Mouse (Mus musculus) midbrain, embryonic 16.5 days (tissue): ENCODE measurements at regions not wholly inside any gene's neighbourhood (a gene's known extent, or its start where the extent isn't known, plus 50 kb on each side); places are given as distances from the start of the nearest gene placed in this dataset.

Experiments used
- ATAC-seq: fragments of 200-750 bp; cut with Nextera tagmentation; 2 replicates; pipeline ENCODE4 v1.8.0; 2017; ENCODE audit warnings: moderate TSS enrichment
- H3K27ac ChIP-seq: fragments of 300-500 bp; sonication (generic); 2 replicates; pipeline ENCODE4 v1.5.1; 2014; ENCODE audit warnings: mild to moderate bottlenecking, low read length, mixed read lengths
- H3K27me3 ChIP-seq: fragments of 300-500 bp; sonication (generic); 2 replicates; pipeline ENCODE4 v1.6.1; 2014; ENCODE audit warnings: low read depth, low read length, mixed read lengths; ENCODE audit not compliant: control insufficient read depth, insufficient read depth
- H3K36me3 ChIP-seq: fragments of 300-500 bp; sonication (generic); 2 replicates; pipeline ENCODE4 v1.6.1; 2014; ENCODE audit warnings: mild to moderate bottlenecking, low read length, moderate library complexity, mixed read lengths; ENCODE audit not compliant: control insufficient read depth, insufficient read depth
- H3K4me1 ChIP-seq: fragments of 300-500 bp; sonication (generic); 2 replicates; pipeline ENCODE4 v1.6.1; 2014; ENCODE audit warnings: mild to moderate bottlenecking, low read length, mixed read lengths; ENCODE audit not compliant: control insufficient read depth, insufficient read depth
- H3K4me2 ChIP-seq: fragments of 300-500 bp; sonication (generic); 2 replicates; pipeline ENCODE4 v1.6.1; 2014; ENCODE audit warnings: mild to moderate bottlenecking, low read length, mixed read lengths
- H3K4me3 ChIP-seq: fragments of 300-500 bp; sonication (generic); 2 replicates; pipeline ENCODE4 v1.5.1; 2014; ENCODE audit warnings: low read depth, mild to moderate bottlenecking, low read length, moderate library complexity, mixed read lengths
- H3K9ac ChIP-seq: fragments of 300-500 bp; sonication (generic); 2 replicates; pipeline ENCODE4 v1.6.1; 2014; ENCODE audit warnings: low read depth, low read length, mixed read lengths
- H3K9me3 ChIP-seq: fragments of 300-500 bp; sonication (generic); replicated peaks from 2 replicates; pipeline ENCODE4 v1.6.1; 2014; ENCODE audit warnings: mild to moderate bottlenecking, low read length, mixed read lengths; ENCODE audit not compliant: control insufficient read depth, poor library complexity, severe bottlenecking
- WGBS: fragments of 180-500 bp; shearing (Covaris S2); extraction: QIAGEN DNeasy Blood & Tissue Kit; methylation state at CpG from one replicate; pipeline ENCODE4 v1.1.7; 2014; 5-methylcytosine and 5-hydroxymethylcytosine counted together

- Histone ChIP-seq H3K9ac (no peak overlapping the region), H3K4me3 (no peak overlapping the region), H3K9me3 (no peaks in the 10 kb centered on the region), H3K27ac (no peak overlapping the region), H3K27me3 (no peaks in the 10 kb centered on the region), H3K36me3 (no peaks in the 10 kb centered on the region), H3K4me2 (no peak overlapping the region), H3K4me1 (no peaks in the 10 kb centered on the region)
- no peak for ATAC-seq
- WGBS = 91% methylated on average over 6 of the region's 6 CpGs
Measured at GRCm38 (mm10) chr12:30510861-30511260, 73.4 kb upstream of the Tmem18 start.

GRCm38 (mm10) chr12:30483370-30483769 lies 100.9 kb upstream of the Tmem18 start:
- Histone ChIP-seq H3K27ac (no peak overlapping the region), H3K4me2 (no peak overlapping the region), H3K4me3 (no peak overlapping the region), H3K9me3 (no peaks in the 10 kb centered on the region), H3K9ac (no peak overlapping the region), H3K4me1 (no peaks in the 10 kb centered on the region), H3K27me3 (no peaks in the 10 kb centered on the region), H3K36me3 (no peaks in the 10 kb centered on the region)
- WGBS = 47% methylated on average over 5 of the region's 5 CpGs
- ATAC-seq = no peak

GRCm38 (mm10) chr12:30473473-30473815 lies 100.3 kb upstream of the Sntg2 start:
- H3K27me3 ChIP-seq = no peaks in the 10 kb centered on the region
- no peak overlapping the region for H3K9ac ChIP-seq
- H3K4me1 ChIP-seq = peaks cover 4% of the 10 kb centered on the region
- peak; percentile 49 for ATAC-seq
- H3K4me2 ChIP-seq = no peak overlapping the region
- H3K36me3 ChIP-seq = no peaks in the 10 kb centered on the region
- H3K4me3 ChIP-seq = no peak overlapping the region
- H3K27ac ChIP-seq = peak overlapping the region; percentile 39; the same call in 1 of the 2 replicates
- WGBS = 44% methylated on average over 4 of the region's 4 CpGs
- H3K9me3 ChIP-seq = no peaks in the 10 kb centered on the region

DNA sequence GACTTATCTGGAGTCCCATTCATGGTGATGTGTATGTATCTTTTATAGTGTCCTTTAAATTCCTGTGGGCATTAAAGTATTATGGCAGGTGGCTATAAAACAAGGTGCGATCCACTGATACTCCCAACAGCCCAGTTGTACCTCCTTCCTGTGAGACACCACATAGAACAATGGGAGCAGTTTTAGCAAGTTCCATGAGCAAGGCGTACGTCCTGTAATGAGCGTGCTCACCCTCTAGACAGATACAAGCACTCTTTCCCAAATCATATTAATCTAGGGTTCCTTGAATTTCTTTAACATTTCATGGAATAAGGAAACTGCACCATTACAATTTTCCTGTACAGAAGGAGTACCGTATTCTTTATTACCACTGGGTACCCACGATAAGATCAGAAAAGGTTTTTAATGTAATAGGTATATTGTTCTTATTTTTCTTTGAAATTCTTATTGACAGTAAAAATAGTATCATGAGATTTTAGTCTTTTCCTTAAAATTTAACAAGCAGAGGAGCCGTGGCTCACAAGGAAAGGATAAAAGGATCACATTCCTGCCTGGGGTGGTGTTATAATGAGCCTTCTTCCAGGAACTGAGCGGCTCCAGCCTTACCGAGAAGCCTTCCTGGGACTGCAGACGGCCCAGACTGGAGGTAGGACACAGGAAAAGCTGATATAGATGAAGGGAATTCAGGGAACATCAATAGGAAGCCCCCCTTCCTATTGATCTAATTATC lies 99.7 kb upstream of the Sntg2 start:
- Histone ChIP-seq H3K9me3 (no peaks in the 10 kb centered on the region), H3K4me1 (peaks cover 4% of the 10 kb centered on the region), H3K36me3 (no peaks in the 10 kb centered on the region), H3K27ac (peak overlapping the region; percentile 39; the same call in 1 of the 2 replicates), H3K4me2 (no peak overlapping the region), H3K27me3 (no peaks in the 10 kb centered on the region), H3K9ac (no peak overlapping the region), H3K4me3 (no peak overlapping the region)
- ATAC-seq = peak; percentile 86
- WGBS = 59% methylated on average over 10 of the region's 10 CpGs

GRCm38 (mm10) chr12:30467186-30467585 lies 94.0 kb upstream of the Sntg2 start:
- H3K4me3 ChIP-seq = no peak overlapping the region
- WGBS = 51% methylated on average over 7 of the region's 7 CpGs

GRCm38 (mm10) chr12:30450614-30451013 lies 77.4 kb upstream of the Sntg2 start:
- Histone ChIP-seq H3K4me2 (no peak overlapping the region), H3K27ac (no peak overlapping the region), H3K9me3 (no peaks in the 10 kb centered on the region), H3K36me3 (no peaks in the 10 kb centered on the region), H3K27me3 (no peaks in the 10 kb centered on the region), H3K9ac (no peak overlapping the region), H3K4me3 (no peak overlapping the region), H3K4me1 (no peaks in the 10 kb centered on the region)
- no peak for ATAC-seq

More at GRCm38 (mm10) chr12:30467186-30467585, 94.0 kb upstream of the Sntg2 start:
- Histone ChIP-seq H3K36me3 (no peaks in the 10 kb centered on the region), H3K27me3 (no peaks in the 10 kb centered on the region), H3K4me1 (peaks cover 8% of the 10 kb centered on the region; the same call in 1 of the 2 replicates), H3K27ac (no peak overlapping the region), H3K9me3 (no peaks in the 10 kb centered on the region), H3K4me2 (no peak overlapping the region), H3K9ac (no peak overlapping the region)
- no peak for ATAC-seq

- Histone ChIP-seq H3K27ac (no peak overlapping the region), H3K4me1 (no peaks in the 10 kb centered on the region), H3K4me2 (no peak overlapping the region), H3K27me3 (no peaks in the 10 kb centered on the region), H3K4me3 (no peak overlapping the region), H3K9me3 (no peaks in the 10 kb centered on the region), H3K36me3 (no peaks in the 10 kb centered on the region), H3K9ac (no peak overlapping the region)
- ATAC-seq = no peak
- WGBS = 71% methylated on average over 8 of the region's 8 CpGs
Measured at GRCm38 (mm10) chr12:30434892-30435291, 61.7 kb upstream of the Sntg2 start.

DNA sequence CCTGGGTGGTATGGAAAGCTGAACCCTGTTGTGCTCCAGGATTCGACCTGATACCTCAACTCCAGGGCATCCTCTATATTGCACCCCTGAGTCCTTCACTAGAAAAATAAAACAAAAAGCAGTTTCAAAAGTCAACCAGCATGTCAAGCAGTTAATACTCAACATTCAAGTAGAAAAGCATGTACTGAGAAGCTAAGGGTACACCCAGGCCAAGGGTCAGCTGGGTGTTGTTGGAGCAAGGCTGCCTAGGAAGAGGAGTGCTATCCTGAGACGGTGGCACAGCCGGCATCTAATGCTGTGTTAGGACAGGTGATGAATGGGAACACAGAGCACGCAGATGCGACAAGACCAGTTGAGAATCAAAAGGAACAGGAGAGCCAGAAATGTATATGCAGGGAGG lies 59.7 kb upstream of the Sntg2 start:
- Histone ChIP-seq H3K4me3 (no peak overlapping the region), H3K27me3 (no peaks in the 10 kb centered on the region), H3K9me3 (no peaks in the 10 kb centered on the region), H3K27ac (no peak overlapping the region), H3K4me2 (no peak overlapping the region), H3K4me1 (no peaks in the 10 kb centered on the region), H3K9ac (no peak overlapping the region), H3K36me3 (no peaks in the 10 kb centered on the region)
- no peak for ATAC-seq
- WGBS = 86% methylated on average over 5 of the region's 5 CpGs

DNA sequence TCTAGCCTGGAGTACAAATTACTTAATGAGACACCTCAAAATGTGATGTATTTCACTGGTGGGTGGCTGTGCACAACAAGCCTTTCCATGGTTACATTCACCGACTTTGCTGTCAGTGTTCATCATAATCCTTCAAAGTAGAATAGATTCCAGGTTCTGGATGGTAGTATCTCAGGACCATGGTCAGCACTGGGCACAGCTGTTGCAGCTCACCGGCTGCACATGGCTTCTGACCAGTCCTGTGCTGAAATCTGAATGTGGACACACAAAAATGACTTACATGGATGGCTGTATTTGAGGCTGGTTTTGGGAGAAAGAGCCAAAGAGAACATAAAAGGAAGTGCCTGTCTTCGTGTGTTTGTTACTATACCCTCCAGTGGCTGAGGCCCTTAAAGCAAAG lies 57.5 kb upstream of the Sntg2 start:
- WGBS = 86% methylated on average over 3 of the region's 3 CpGs
- no peak overlapping the region for H3K4me2 ChIP-seq
- no peaks in the 10 kb centered on the region for H3K9me3 ChIP-seq

More for the DNA sequence above, 57.5 kb upstream of the Sntg2 start:
- ATAC-seq = no peak
- Histone ChIP-seq H3K4me1 (no peaks in the 10 kb centered on the region), H3K27me3 (no peaks in the 10 kb centered on the region), H3K9ac (no peak overlapping the region), H3K4me3 (no peak overlapping the region), H3K27ac (no peak overlapping the region), H3K36me3 (no peaks in the 10 kb centered on the region)
